Mouse (Mus musculus): ENCODE measurements at regions not wholly inside any gene's neighbourhood (a gene's known extent, or its start where the extent isn't known, plus 50 kb on each side); places are given as distances from the start of the nearest gene placed in this dataset.

GRCm38 (mm10) chr10:109074218-109074617 lies 63.4 kb upstream of the Syt1 start:
- no peak for TF ChIP-seq GATA1 (IDR thresholded peaks at IDR 0.05; ENCODE audit: borderline replicate concordance, low read length)
- no peak for TF ChIP-seq FLI1 (IDR thresholded peaks at IDR 0.05; ENCODE audit: low read length)

All from megakaryocyte, embryonic 14.5 days (primary cell).